Mouse (Mus musculus) limb, embryonic 11.5 days (tissue): ENCODE data around the gene Sipa1. TPM values are rescaled to one million over a fixed set of nuclear protein-coding genes. Genes with fewer than 3 reads are reported as not detected.

ENCODE experiments used
- ATAC-seq: fragments of 200-750 bp; cut with Nextera tagmentation; 2 replicates; pipeline ENCODE4 v1.8.0; 2017; ENCODE audit warnings: low read depth; ENCODE audit not compliant: insufficient number of reproducible peaks, low FRiP score, low TSS enrichment
- DNase-seq: peaks from one replicate; pipeline ENCODE4 v3.0.0-alpha.2; 2015; ENCODE audit warnings: low spot score
- H3K27ac ChIP-seq: fragments of 300-500 bp; sonication (generic); replicated peaks from 2 replicates; pipeline ENCODE4 v1.5.1; 2014; ENCODE audit warnings: low read depth, mild to moderate bottlenecking, low read length
- H3K27me3 ChIP-seq: fragments of 300-500 bp; sonication (generic); 2 replicates; pipeline ENCODE4 v1.6.1; 2014; ENCODE audit warnings: mild to moderate bottlenecking, low read length, mixed read lengths; ENCODE audit not compliant: control insufficient read depth, insufficient read depth
- H3K36me3 ChIP-seq: fragments of 300-500 bp; sonication (generic); 2 replicates; pipeline ENCODE4 v1.6.1; 2014; ENCODE audit warnings: mild to moderate bottlenecking, low read length, moderate library complexity, mixed read lengths; ENCODE audit not compliant: control insufficient read depth, insufficient read depth
- H3K4me1 ChIP-seq: fragments of 300-500 bp; sonication (generic); 2 replicates; pipeline ENCODE4 v1.6.1; 2014; ENCODE audit warnings: low read length, mixed read lengths; ENCODE audit not compliant: control insufficient read depth, insufficient read depth
- H3K4me2 ChIP-seq: fragments of 300-500 bp; sonication (generic); 2 replicates; pipeline ENCODE4 v1.6.1; 2014; ENCODE audit warnings: low read depth, mild to moderate bottlenecking, moderate library complexity; ENCODE audit not compliant: severe bottlenecking
- H3K4me3 ChIP-seq: fragments of 300-500 bp; sonication (generic); 2 replicates; pipeline ENCODE4 v1.5.1; 2014; ENCODE audit warnings: low read depth, low read length
- H3K9ac ChIP-seq: fragments of 300-500 bp; sonication (generic); 2 replicates; pipeline ENCODE4 v1.6.1; 2014; ENCODE audit warnings: mild to moderate bottlenecking, low read length
- H3K9me3 ChIP-seq: fragments of 300-500 bp; sonication (generic); 2 replicates; pipeline ENCODE4 v1.6.1; 2016; ENCODE audit warnings: low read length; ENCODE audit not compliant: control insufficient read depth
- WGBS: fragments of 180-500 bp; shearing (Covaris S2); extraction: QIAGEN DNeasy Blood & Tissue Kit; methylation state at CpG from one replicate; pipeline ENCODE4 v1.1.7; 2014; 5-methylcytosine and 5-hydroxymethylcytosine counted together
- polyA plus RNA-seq: library from polyadenylated mRNA; unstranded; fragments of >200 nt; fragmentation: Nextera tagmentation; extraction: Ambion mirVana; gene quantifications from 2 replicates; pipeline ENCODE4 v1.2.1, GENCODE M21; 2014

Gene Sipa1
- polyA plus RNA-seq, 1 experiment from 2014 or later = 19.0 TPM

- Histone ChIP-seq H3K36me3 (peaks cover 24% of the 10 kb centered on the region), H3K4me1 (0 out of 2 replicates have a peak, but pooled peaks cover 6% of the 10 kb centered on the region), H3K4me3 (no peak overlapping the region), H3K27ac (no peak overlapping the region; the same call in 1 of the 2 replicates), H3K4me2 (no peak overlapping the region), H3K9ac (0 out of 2 replicates have a peak overlapping the region, but pooled peaks have one; percentile 27), H3K9me3 (no peaks in the 10 kb centered on the region), H3K27me3 (no peaks in the 10 kb centered on the region)
- DNase-seq = no peak
- no peak for ATAC-seq
- WGBS = 91% methylated on average over 6 of the region's 6 CpGs
These were observed 15.7 kb downstream of the Sipa1 start for GRCm38 (mm10) chr19:5647791-5648190.

DNA sequence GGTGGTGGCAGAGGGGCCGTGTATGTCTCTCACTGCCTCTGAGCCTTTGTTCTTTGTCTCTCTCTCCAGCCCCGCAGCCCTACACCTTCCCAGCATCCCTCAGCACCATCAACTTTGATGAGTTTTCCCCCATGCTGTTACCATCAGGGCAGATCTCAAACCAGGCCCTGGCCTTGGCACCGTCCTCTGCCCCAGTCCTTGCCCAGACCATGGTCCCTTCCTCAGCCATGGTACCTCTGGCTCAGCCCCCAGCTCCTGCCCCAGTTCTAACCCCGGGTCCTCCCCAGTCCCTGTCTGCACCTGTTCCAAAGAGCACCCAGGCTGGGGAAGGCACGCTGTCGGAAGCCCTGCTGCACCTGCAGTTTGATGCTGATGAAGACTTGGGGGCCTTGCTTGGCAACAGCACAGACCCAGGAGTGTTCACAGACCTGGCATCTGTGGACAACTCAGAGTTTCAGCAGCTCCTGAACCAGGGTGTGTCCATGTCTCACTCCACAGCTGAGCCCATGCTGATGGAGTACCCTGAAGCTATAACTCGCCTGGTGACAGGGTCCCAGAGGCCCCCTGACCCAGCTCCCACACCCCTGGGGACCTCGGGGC is 16.7 kb downstream of the Sipa1 start:
- Histone ChIP-seq H3K4me2 (no peak overlapping the region), H3K27ac (no peak overlapping the region), H3K9ac (no peak overlapping the region), H3K9me3 (no peaks in the 10 kb centered on the region), H3K4me3 (no peak overlapping the region), H3K36me3 (peaks cover 31% of the 10 kb centered on the region), H3K27me3 (no peaks in the 10 kb centered on the region), H3K4me1 (0 out of 2 replicates have a peak, but pooled peaks cover 6% of the 10 kb centered on the region)
- DNase-seq (no peak), ATAC-seq (no peak)
- WGBS = 90% methylated on average over 8 of the region's 8 CpGs

DNA sequence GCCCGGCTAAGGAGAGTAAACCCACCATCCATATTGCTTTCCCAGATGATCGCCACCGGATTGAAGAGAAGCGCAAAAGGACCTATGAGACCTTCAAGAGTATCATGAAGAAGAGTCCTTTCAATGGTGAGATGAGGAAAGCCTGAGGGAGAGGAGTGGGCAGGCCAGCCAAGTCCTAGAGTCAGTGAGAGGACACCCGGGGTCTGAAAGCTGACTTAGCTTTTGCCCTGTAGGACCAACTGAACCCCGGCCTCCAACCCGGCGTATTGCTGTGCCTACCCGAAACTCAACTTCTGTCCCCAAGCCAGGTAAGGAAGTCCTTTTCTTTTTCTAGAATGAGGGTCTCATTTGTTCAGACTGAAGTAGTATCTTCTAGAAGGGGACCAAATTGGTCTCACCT is 18.2 kb downstream of the Sipa1 start:
- 94% methylated on average over 9 of the region's 9 CpGs for WGBS
- DNase-seq (no peak), ATAC-seq (no peak)
- no peak overlapping the region for H3K27ac ChIP-seq
- no peak overlapping the region for H3K4me2 ChIP-seq
- H3K9me3 ChIP-seq = no peaks in the 10 kb centered on the region
- 0 out of 2 replicates have a peak, but pooled peaks cover 6% of the 10 kb centered on the region for H3K4me1 ChIP-seq
- H3K4me3 ChIP-seq = no peak overlapping the region
- no peaks in the 10 kb centered on the region for H3K27me3 ChIP-seq
- H3K36me3 ChIP-seq = peaks cover 37% of the 10 kb centered on the region
- H3K9ac ChIP-seq = no peak overlapping the region

DNA sequence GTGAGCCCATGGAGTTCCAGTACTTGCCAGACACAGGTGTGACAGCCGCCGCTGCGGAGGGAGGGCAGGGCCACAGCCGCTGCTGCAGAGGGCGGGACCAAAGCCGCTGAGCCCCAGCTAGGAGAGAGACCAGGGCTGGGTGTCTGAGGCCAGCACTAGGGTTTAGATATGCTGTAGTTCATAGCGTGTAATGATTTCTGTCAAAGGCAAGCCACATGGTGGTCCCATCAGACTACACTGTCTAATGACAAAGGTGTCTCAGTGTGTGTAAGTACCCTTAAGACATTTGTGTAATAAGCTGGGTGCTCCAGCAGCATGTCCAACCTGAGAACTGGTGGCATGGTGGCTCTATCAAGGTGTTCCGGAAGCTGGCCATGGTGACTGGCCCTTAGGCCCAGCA is 21.9 kb downstream of the Sipa1 start:
- 92% methylated on average over 8 of the region's 8 CpGs for whole genome bisulfite sequencing
- H3K4me3 ChIP-seq = no peak overlapping the region
- H3K27ac ChIP-seq = no peak overlapping the region
- no peak overlapping the region for H3K4me2 ChIP-seq
- H3K36me3 ChIP-seq = peaks cover 37% of the 10 kb centered on the region
- H3K4me1 ChIP-seq = peaks cover 7% of the 10 kb centered on the region
- ATAC-seq = no peak
- no peak for DNase-seq
- no peaks in the 10 kb centered on the region for H3K27me3 ChIP-seq
- no peak overlapping the region for H3K9ac ChIP-seq
- H3K9me3 ChIP-seq = no peaks in the 10 kb centered on the region

- Histone ChIP-seq H3K4me3 (no peak overlapping the region), H3K9ac (no peak overlapping the region), H3K27ac (no peak overlapping the region), H3K9me3 (no peaks in the 10 kb centered on the region), H3K27me3 (no peaks in the 10 kb centered on the region), H3K4me1 (peaks cover 8% of the 10 kb centered on the region), H3K36me3 (peaks cover 34% of the 10 kb centered on the region), H3K4me2 (no peak overlapping the region)
- ATAC-seq = no peak
- DNase-seq = no peak
- 89% methylated on average over 17 of the region's 17 CpGs for WGBS
These were observed 22.5 kb downstream of the Sipa1 start for GRCm38 (mm10) chr19:5641021-5641420.

- H3K9ac ChIP-seq = no peak overlapping the region
- H3K4me3 ChIP-seq = no peak overlapping the region
- H3K4me2 ChIP-seq = no peak overlapping the region
- ATAC-seq (no peak), DNase-seq (no peak)
- no peak overlapping the region for H3K27ac ChIP-seq
- H3K27me3 ChIP-seq = no peaks in the 10 kb centered on the region
- H3K4me1 ChIP-seq = peaks cover 8% of the 10 kb centered on the region
- 56% methylated on average over 9 of the region's 9 CpGs for WGBS
- peaks cover 29% of the 10 kb centered on the region for H3K36me3 ChIP-seq
- H3K9me3 ChIP-seq = no peaks in the 10 kb centered on the region
These were observed 23.2 kb downstream of the Sipa1 start for GRCm38 (mm10) chr19:5640339-5640738.

DNA sequence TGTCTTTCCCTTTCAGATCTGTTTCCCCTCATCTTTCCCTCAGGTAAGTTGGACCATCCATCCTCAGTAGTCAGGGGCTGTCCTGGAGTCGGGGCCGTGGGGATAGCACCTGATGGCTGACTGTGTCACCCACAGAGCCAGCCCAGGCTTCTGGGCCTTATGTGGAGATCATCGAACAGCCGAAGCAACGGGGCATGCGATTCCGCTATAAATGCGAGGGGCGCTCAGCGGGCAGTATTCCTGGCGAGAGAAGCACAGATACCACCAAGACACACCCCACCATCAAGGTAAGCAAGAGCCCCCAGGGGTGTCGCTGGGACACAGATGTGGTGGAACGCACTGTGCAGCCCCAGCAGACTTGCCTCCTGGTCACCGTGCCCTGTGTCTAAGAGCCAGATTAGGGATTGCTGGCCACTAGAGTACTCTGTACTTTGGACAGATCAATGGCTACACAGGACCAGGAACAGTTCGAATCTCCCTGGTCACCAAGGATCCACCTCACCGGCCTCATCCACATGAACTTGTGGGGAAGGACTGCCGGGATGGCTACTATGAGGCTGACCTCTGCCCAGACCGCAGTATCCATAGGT is 25.0 kb downstream of the Sipa1 start:
- no peak for ATAC-seq
- Histone ChIP-seq H3K9ac (peak overlapping the region; percentile 71), H3K27ac (no peak overlapping the region), H3K27me3 (no peaks in the 10 kb centered on the region), H3K9me3 (no peaks in the 10 kb centered on the region), H3K36me3 (peaks cover 29% of the 10 kb centered on the region), H3K4me2 (peak overlapping the region; percentile 72), H3K4me1 (peaks cover 8% of the 10 kb centered on the region), H3K4me3 (peak overlapping the region; percentile 74)
- 92% methylated on average over 18 of the region's 18 CpGs for WGBS
- DNase-seq = no peak

- WGBS = under 1% methylated on average over 108 of the region's 109 CpGs
- ATAC-seq = peak; percentile 79
- peaks cover 8% of the 10 kb centered on the region for H3K4me1 ChIP-seq
These were observed 26.1 kb downstream of the Sipa1 start, which contains the start of gene Rela for GRCm38 (mm10) chr19:5637069-5638047. TSS of gene Rela (plus strand) at chr19:5637483.

More at GRCm38 (mm10) chr19:5637069-5638047, 26.1 kb downstream of the Sipa1 start, which contains the start of gene Rela:
- Histone ChIP-seq H3K4me2 (peak within 1 kb of the TSS; percentile 72), H3K9me3 (no peaks in the 10 kb centered on the region), H3K36me3 (peaks cover 19% of the 10 kb centered on the region), H3K27ac (peak within 1 kb of the TSS; percentile 58), H3K9ac (peak within 1 kb of the TSS; percentile 71), H3K4me3 (peak within 1 kb of the TSS; percentile 74), H3K27me3 (no peaks in the 10 kb centered on the region)
- DNase-seq = peak; percentile 85
